Mouse (Mus musculus): ENCODE results near the gene AA986860.

The AA986860 gene

GRCm38 (mm10) chr1:130728708-130729107 is 3.1 kb upstream of the AA986860 start:
- ChIA-PET CTCF (no interaction called here), POLR2A (no interaction called here)

- CTCF ChIA-PET = no interaction called here
- POLR2A ChIA-PET = interaction anchor here in 2 of 4 experiments (0.6 to 5.1 kb wide), 3 partner anchors 10 to 109 kb away, joined by 4 to 87 read pairs (median 5); partner anchors contain the start of genes Gm29427 (in 1 of the 2) and Yod1 (in 1 of the 2)
Measured at GRCm38 (mm10) chr1:130729153-130729552, 2.6 kb upstream of the AA986860 start, which contains the start of gene Pfkfb2. Pfkfb2 (minus strand) TSS chr1:130729253.

- ChIA-PET CTCF (interaction anchor here in 1 of 4 experiments (0.7 kb wide), 1 partner anchor 1415 kb away, joined by 5 read pairs; no protein-coding TSS in a partner anchor), POLR2A (interaction anchor here in 3 of 4 experiments (0.5 to 5.1 kb wide), 11 partner anchors 9 to 1602 kb away, joined by 3 to 87 read pairs (median 6); partner anchors contain the start of genes Gm29427 (in 2 of the 3), Yod1 (in 2 of the 3), Fam72a (in 1 of the 3) and Srgap2 (in 1 of the 3))
Measured at GRCm38 (mm10) chr1:130732706-130733658, 1.2 kb downstream of the AA986860 start.

- CTCF ChIA-PET = no interaction called here
- POLR2A ChIA-PET = interaction anchor here in 2 of 4 experiments (1.0 to 5.1 kb wide), 4 partner anchors 8 to 18 kb away, joined by 3 to 87 read pairs (median 27); partner anchors contain the start of genes Gm29427 (in 2 of the 2) and Yod1 (in 2 of the 2)
Measured at GRCm38 (mm10) chr1:130733671-130734070, 1.9 kb downstream of the AA986860 start.

GRCm38 (mm10) chr1:130734452-130734851 is 2.7 kb downstream of the AA986860 start:
- ChIA-PET CTCF (no interaction called here), POLR2A (interaction anchor here in 2 of 4 experiments (1.0 to 2.3 kb wide), 5 partner anchors 11 to 511 kb away, joined by 3 to 10 read pairs (median 3); partner anchors contain the start of genes Gm29427 (in 1 of the 2) and Rassf5 (in 1 of the 2))

- POLR2A ChIA-PET = interaction anchor here in 2 of 4 experiments (0.9 to 2.3 kb wide), 7 partner anchors 10 to 511 kb away, joined by 3 to 10 read pairs (median 3); partner anchors contain the start of genes Gm29427 (in 2 of the 2) and Rassf5 (in 1 of the 2)
- CTCF ChIA-PET = interaction anchor here in 1 of 4 experiments (0.8 kb wide), 1 partner anchor 62 kb away, joined by 3 read pairs; no protein-coding TSS in a partner anchor
Measured at GRCm38 (mm10) chr1:130734852-130735251, 3.1 kb downstream of the AA986860 start.

GRCm38 (mm10) chr1:130737411-130737881 is 5.7 kb downstream of the AA986860 start:
- ChIA-PET CTCF (no interaction called here), POLR2A (interaction anchor here in 3 of 4 experiments (1.0 to 1.6 kb wide), 9 partner anchors 10 to 43 kb away, joined by 3 to 12 read pairs (median 4); partner anchors contain the start of gene Gm29427 (in 3 of the 3))

GRCm38 (mm10) chr1:130737916-130738315 is 6.1 kb downstream of the AA986860 start:
- CTCF ChIA-PET = interaction anchor here in 1 of 4 experiments (0.6 kb wide), 1 partner anchor 861 kb away, joined by 3 read pairs; the partner anchor contains the start of gene Avpr1b
- POLR2A ChIA-PET = interaction anchor here in 3 of 4 experiments (1.0 to 1.6 kb wide), 9 partner anchors 11 to 44 kb away, joined by 3 to 12 read pairs (median 4); partner anchors contain the start of gene Gm29427 (in 3 of the 3)

GRCm38 (mm10) chr1:130738551-130739106 is 6.9 kb downstream of the AA986860 start:
- ChIA-PET CTCF (interaction anchor here in 1 of 4 experiments (0.6 kb wide), 1 partner anchor 861 kb away, joined by 3 read pairs; the partner anchor contains the start of gene Avpr1b), POLR2A (interaction anchor here in 3 of 4 experiments (1.1 to 1.5 kb wide), 7 partner anchors 13 to 45 kb away, joined by 3 to 6 read pairs (median 3); partner anchors contain the start of gene Gm29427 (in 2 of the 3))

- ChIA-PET CTCF (interaction anchor here in 1 of 4 experiments (0.6 to 1.1 kb wide), 2 partner anchors 8 to 133 kb away, joined by 3 to 5 read pairs; partner anchors contain the start of gene AA986860), POLR2A (interaction anchor here in 2 of 4 experiments (1.1 to 4.0 kb wide), 2 partner anchors 20 to 24 kb away, joined by 3 to 17 read pairs; partner anchors contain the start of gene Gm29427 (in 1 of the 2))
Measured at GRCm38 (mm10) chr1:130739636-130740035, 7.9 kb downstream of the AA986860 start.

- ChIA-PET POLR2A (interaction anchor here in 2 of 4 experiments (0.6 to 4.0 kb wide), 8 partner anchors 8 to 787 kb away, joined by 3 to 29 read pairs (median 3); partner anchors contain the start of genes AA986860 (in 2 of the 2), Fam72a (in 1 of the 2), Gm29427 (in 1 of the 2) and Srgap2 (in 1 of the 2)), CTCF (interaction anchor here in 1 of 4 experiments (1.1 kb wide), 1 partner anchor 9 kb away, joined by 5 read pairs; the partner anchor contains the start of gene AA986860)
Measured at GRCm38 (mm10) chr1:130740227-130740648, 8.5 kb downstream of the AA986860 start.

GRCm38 (mm10) chr1:130740781-130741720 is 9.3 kb downstream of the AA986860 start:
- POLR2A ChIA-PET = interaction anchor here in 2 of 4 experiments (0.6 to 4.0 kb wide), 13 partner anchors 9 to 786 kb away, joined by 3 to 29 read pairs (median 3); partner anchors contain the start of genes AA986860 (in 2 of the 2), Gm29427 (in 2 of the 2), Fam72a (in 1 of the 2) and Srgap2 (in 1 of the 2)
- CTCF ChIA-PET = interaction anchor here in 2 of 4 experiments (0.5 to 1.1 kb wide), 3 partner anchors 9 to 676 kb away, joined by 3 to 5 read pairs (median 3); partner anchors contain the start of gene AA986860 (in 1 of the 2)

- ChIA-PET POLR2A (interaction anchor here in 2 of 4 experiments (0.6 to 4.0 kb wide), 8 partner anchors 8 to 27 kb away, joined by 3 to 29 read pairs (median 6); partner anchors contain the start of genes AA986860 (in 2 of the 2), Gm29427 (in 2 of the 2) and Yod1 (in 1 of the 2)), CTCF (interaction anchor here in 1 of 4 experiments (0.6 to 0.7 kb wide), 2 partner anchors 61 to 485 kb away, joined by 4 to 5 read pairs; no protein-coding TSS in a partner anchor)
Measured at GRCm38 (mm10) chr1:130742201-130742600, 10.4 kb downstream of the AA986860 start.

- POLR2A ChIA-PET = interaction anchor here in 1 of 4 experiments (4.0 kb wide), 1 partner anchor 28 kb away, joined by 17 read pairs; the partner anchor contains the start of gene Gm29427
- CTCF ChIA-PET = no interaction called here
Measured at GRCm38 (mm10) chr1:130743775-130744174, 12.0 kb downstream of the AA986860 start.

GRCm38 (mm10) chr1:130744217-130744616 is 12.4 kb downstream of the AA986860 start:
- POLR2A ChIA-PET = interaction anchor here in 1 of 4 experiments (1.8 kb wide), 2 partner anchors 9 to 29 kb away, joined by 4 to 8 read pairs; partner anchors contain the start of gene Gm29427
- CTCF ChIA-PET = no interaction called here

GRCm38 (mm10) chr1:130744961-130745360 is 13.2 kb downstream of the AA986860 start:
- ChIA-PET POLR2A (interaction anchor here in 1 of 4 experiments (1.8 kb wide), 2 partner anchors 10 to 30 kb away, joined by 4 to 8 read pairs; partner anchors contain the start of gene Gm29427), CTCF (no interaction called here)
